Comparison of ENCODE assay signal across 8 mouse cellular contexts in the genomic region with DNA sequence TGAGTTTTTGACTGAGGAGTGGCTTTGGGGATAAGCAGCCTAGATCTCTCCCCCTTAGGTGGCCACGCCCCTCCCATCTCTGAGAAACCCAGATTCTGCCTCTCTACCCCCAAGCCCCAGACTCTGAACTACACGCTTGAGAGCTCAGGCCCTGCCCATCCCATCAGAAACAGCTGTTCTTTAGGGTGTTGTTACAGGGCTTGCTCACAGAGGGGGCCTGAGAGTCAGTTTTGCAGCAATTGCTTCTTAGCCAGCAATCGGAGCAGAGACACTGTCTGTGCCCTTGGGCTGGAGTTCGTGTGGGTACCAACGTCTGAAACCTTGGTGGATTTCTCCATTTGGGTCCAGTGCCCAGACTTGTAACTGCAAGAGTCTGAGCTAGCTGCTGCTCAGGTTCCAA. TPM values are rescaled to one million over a fixed set of nuclear protein-coding genes. Genes with fewer than 3 reads are reported as not detected.
DNase-seq lines count a peak whose midpoint lies in the region; ATAC-seq and TF ChIP-seq lines count a peak whose summit lies in the region.

No protein-coding gene starts in this region.

- WGBS in embryonic facial prominence, embryonic 10.5 days, result 3% methylated on average over 5 of the region's 5 CpGs
- 3% methylated on average over 5 of the region's 5 CpGs for WGBS in heart, embryonic 11.5 days (ENCODE audit: insufficient replicate concordance)
- 3% methylated on average over 5 of the region's 5 CpGs for WGBS in kidney, postnatal 0 days
- 0% methylated on average over 5 of the region's 5 CpGs for WGBS in lung, embryonic 14.5 days

- DNase-seq in layer of hippocampus, adult 11-12 months (ENCODE audit: low spot score), result peak; percentile 44
- no peak for DNase-seq in layer of hippocampus, adult 9-11 months
- DNase-seq in embryonic facial prominence, embryonic 10.5 days (ENCODE audit: low spot score), result peak; percentile 82
- DNase-seq in kidney, postnatal 0 days (ENCODE audit: low spot score), result peak; percentile 94
- DNase-seq in lung, embryonic 14.5 days, result peak; percentile 89
- peak; percentile 47 for DNase-seq in ovary, adult 18-20 months (ENCODE audit: low spot score)
- DNase-seq in urinary bladder, postnatal 36 days (ENCODE audit: low spot score in 2 of 2), result peak; percentile 14 to 41

- peaks cover 83% of the 10 kb centered on the region for H3K27me3 ChIP-seq in embryonic facial prominence, embryonic 10.5 days (replicated peaks; ENCODE audit: low read depth, poor library complexity, severe bottlenecking)
- H3K27me3 ChIP-seq in heart, embryonic 11.5 days (ENCODE audit: control insufficient read depth, insufficient read depth, low read length), result peaks cover 26% of the 10 kb centered on the region
- H3K27me3 ChIP-seq in kidney, postnatal 0 days (ENCODE audit: insufficient read depth, low read length), result peaks cover 17% of the 10 kb centered on the region; the same call in 1 of the 2 replicates
- H3K27me3 ChIP-seq in lung, embryonic 14.5 days (ENCODE audit: insufficient read depth, low read length), result peaks cover 27% of the 10 kb centered on the region

- peaks cover 67% of the 10 kb centered on the region for H3K4me1 ChIP-seq in embryonic facial prominence, embryonic 10.5 days
- H3K4me1 ChIP-seq in heart, embryonic 11.5 days (ENCODE audit: control insufficient read depth, insufficient read depth, low read length), result peaks cover 11% of the 10 kb centered on the region
- peaks cover 16% of the 10 kb centered on the region; the same call in 1 of the 2 replicates for H3K4me1 ChIP-seq in kidney, postnatal 0 days (replicated peaks; ENCODE audit: insufficient read depth, low read length)
- peaks cover 9% of the 10 kb centered on the region for H3K4me1 ChIP-seq in lung, embryonic 14.5 days (ENCODE audit: insufficient read depth)

- H3K9me3 ChIP-seq in embryonic facial prominence, embryonic 10.5 days, result no peaks in the 10 kb centered on the region
- H3K9me3 ChIP-seq in heart, embryonic 11.5 days (replicated peaks; ENCODE audit: control insufficient read depth, low read length), result no peaks in the 10 kb centered on the region
- H3K9me3 ChIP-seq in kidney, postnatal 0 days (replicated peaks; ENCODE audit: low read length), result no peaks in the 10 kb centered on the region
- no peaks in the 10 kb centered on the region for H3K9me3 ChIP-seq in lung, embryonic 14.5 days (ENCODE audit: low read depth, low read length)

- no peaks in the 10 kb centered on the region for H3K36me3 ChIP-seq in embryonic facial prominence, embryonic 10.5 days (replicated peaks)
- H3K36me3 ChIP-seq in heart, embryonic 11.5 days (ENCODE audit: control insufficient read depth, insufficient read depth, low read length), result no peaks in the 10 kb centered on the region
- no peaks in the 10 kb centered on the region for H3K36me3 ChIP-seq in kidney, postnatal 0 days (ENCODE audit: insufficient read depth, low read length)
- no peaks in the 10 kb centered on the region for H3K36me3 ChIP-seq in lung, embryonic 14.5 days (ENCODE audit: insufficient read depth)

- no peak overlapping the region for H3K9ac ChIP-seq in heart, embryonic 11.5 days (ENCODE audit: low read depth, low read length)
- H3K9ac ChIP-seq in kidney, postnatal 0 days (ENCODE audit: low read depth, low read length), result no peak overlapping the region
- no peak overlapping the region for H3K9ac ChIP-seq in lung, embryonic 14.5 days

- H3K4me3 ChIP-seq in embryonic facial prominence, embryonic 10.5 days, result peak overlapping the region; percentile 28; the same call in 1 of the 2 replicates
- H3K4me3 ChIP-seq in heart, embryonic 11.5 days (ENCODE audit: low read depth, low read length), result no peak overlapping the region
- no peak overlapping the region for H3K4me3 ChIP-seq in kidney, postnatal 0 days (replicated peaks; ENCODE audit: low read depth, low read length)
- no peak overlapping the region for H3K4me3 ChIP-seq in lung, embryonic 14.5 days (ENCODE audit: low read depth, low read length)

- no peak overlapping the region; the same call in 1 of the 2 replicates for H3K4me2 ChIP-seq in heart, embryonic 11.5 days
- no peak overlapping the region for H3K4me2 ChIP-seq in kidney, postnatal 0 days (ENCODE audit: low read length)
- H3K4me2 ChIP-seq in lung, embryonic 14.5 days, result 0 out of 2 replicates have a peak overlapping the region, but pooled peaks have one; percentile 18

- no peak; the same call in 1 of the 2 replicates for ATAC-seq in heart, embryonic 11.5 days (replicated peaks; ENCODE audit: insufficient number of reproducible peaks, low FRiP score, low TSS enrichment)
- peak; percentile 57; the same call in 1 of the 2 replicates for ATAC-seq in kidney, postnatal 0 days (replicated peaks; ENCODE audit: low FRiP score, low read depth)
- peak; percentile 60 for ATAC-seq in lung, embryonic 14.5 days (ENCODE audit: insufficient read depth)

- peak overlapping the region; percentile 90 for H3K27ac ChIP-seq in embryonic facial prominence, embryonic 10.5 days (replicated peaks)
- H3K27ac ChIP-seq in heart, embryonic 11.5 days (ENCODE audit: low read depth, low read length), result 0 out of 2 replicates have a peak overlapping the region, but pooled peaks have one; percentile 29
- H3K27ac ChIP-seq in kidney, postnatal 0 days, result no peak overlapping the region
- 0 out of 2 replicates have a peak overlapping the region, but pooled peaks have one; percentile 2 for H3K27ac ChIP-seq in lung, embryonic 14.5 days (ENCODE audit: low read depth)

- peak; percentile 70 for TF ChIP-seq CTCF in kidney, postnatal 0 days (IDR thresholded peaks at IDR 0.05; ENCODE audit: low read depth)
- peak; percentile 78 for TF ChIP-seq CTCF in lung, embryonic 14.5 days (IDR thresholded peaks at IDR 0.05; ENCODE audit: low read depth)

RNA-seq across cellular contexts. Expression of gene Sdk2, which starts 1.5 kb away (rescaled TPM):
- polyA plus RNA-seq in embryonic facial prominence, embryonic 10.5 days (2016; fragmentation: Nextera tagmentation; extraction: Ambion mirVana), result 1.9 and 3.1 TPM in 2 replicates
- polyA plus RNA-seq in heart, embryonic 11.5 days (2014; fragmentation: Nextera tagmentation; extraction: Ambion mirVana), result 1.8 and 1.9 TPM in 2 replicates
- 1.6 and 2.2 TPM in 2 replicates for polyA plus RNA-seq in kidney, postnatal 0 days (2015; fragmentation: Nextera tagmentation; extraction: Ambion mirVana)
- 3.5 and 4.4 TPM in 2 replicates for polyA plus RNA-seq in lung, embryonic 14.5 days (2014; fragmentation: Nextera tagmentation; extraction: Ambion mirVana)
